Mouse (Mus musculus) embryonic facial prominence, embryonic 13.5 days (tissue): Measurements from ENCODE around the gene Birc3. TPM values are rescaled to one million over a fixed set of nuclear protein-coding genes. Genes with fewer than 3 reads are reported as not detected.
"Not testable (repeated sequence)": the region's sequence is repeated elsewhere in the genome, so short reads cannot be mapped to it uniquely, and the experiment has no call there.

Source experiments
- ATAC-seq: fragments of 200-750 bp; cut with Nextera tagmentation; 2 replicates; pipeline ENCODE4 v1.8.0; 2017; ENCODE audit warnings: low read depth; ENCODE audit not compliant: insufficient number of reproducible peaks, insufficient read depth, low FRiP score, low TSS enrichment
- H3K27ac ChIP-seq: fragments of 300-500 bp; sonication (generic); 2 replicates; pipeline ENCODE4 v1.5.1; 2015; ENCODE audit warnings: moderate library complexity, mild to moderate bottlenecking, inconsistent platforms
- H3K27me3 ChIP-seq: fragments of 300-500 bp; sonication (generic); 2 replicates; pipeline ENCODE4 v1.6.1; 2015; ENCODE audit warnings: mild to moderate bottlenecking, inconsistent platforms
- H3K36me3 ChIP-seq: fragments of 300-500 bp; sonication (generic); 2 replicates; pipeline ENCODE4 v1.6.1; 2015; ENCODE audit warnings: mild to moderate bottlenecking, inconsistent platforms
- H3K4me1 ChIP-seq: fragments of 300-500 bp; sonication (generic); 2 replicates; pipeline ENCODE4 v1.6.1; 2015; ENCODE audit warnings: inconsistent platforms
- H3K4me2 ChIP-seq: fragments of 300-500 bp; sonication (generic); 2 replicates; pipeline ENCODE4 v1.6.1; 2015; ENCODE audit warnings: moderate library complexity, mild to moderate bottlenecking, inconsistent platforms
- H3K4me3 ChIP-seq: fragments of 300-500 bp; sonication (generic); 2 replicates; pipeline ENCODE4 v1.5.1; 2015; ENCODE audit warnings: mild to moderate bottlenecking, inconsistent platforms
- H3K9ac ChIP-seq: fragments of 300-500 bp; sonication (generic); 2 replicates; pipeline ENCODE4 v1.6.1; 2015; ENCODE audit warnings: mild to moderate bottlenecking, inconsistent platforms
- H3K9me3 ChIP-seq: fragments of 300-500 bp; sonication (generic); 2 replicates; pipeline ENCODE4 v1.6.1; 2016; ENCODE audit warnings: inconsistent platforms
- WGBS: fragments of 180-500 bp; shearing (Covaris S2); methylation state at CpG from one replicate; pipeline ENCODE4 v1.1.7; 2015; ENCODE audit warnings: mixed read lengths; 5-methylcytosine and 5-hydroxymethylcytosine counted together
- polyA plus RNA-seq: library from polyadenylated mRNA; unstranded; fragments of >200 nt; fragmentation: Nextera tagmentation; extraction: Ambion mirVana; gene quantifications from 2 replicates; pipeline ENCODE4 v1.2.1, GENCODE M21; 2015

Gene Birc3
- polyA plus RNA-seq: 14.1 and 15.6 TPM in 2 replicates

GRCm38 (mm10) chr9:7872775-7873439 is at the start of gene Birc3:
Gene Birc3, minus strand, starts transcription at chr9:7873186.
- peak; percentile 79 for ATAC-seq
- no peaks in the 10 kb centered on the region for H3K9me3 ChIP-seq
- H3K27me3 ChIP-seq: no peaks in the 10 kb centered on the region
- peak within 1 kb of the TSS; percentile 82 for H3K9ac ChIP-seq
- H3K4me3 ChIP-seq: peak within 1 kb of the TSS; percentile 65
- H3K36me3 ChIP-seq: peaks cover under 1% of the 10 kb centered on the region; the same call in 1 of the 2 replicates
- H3K27ac ChIP-seq: peak within 1 kb of the TSS; percentile 87
- H3K4me1 ChIP-seq: peaks cover 11% of the 10 kb centered on the region; the same call in 1 of the 2 replicates
- WGBS: 2% methylated on average over 26 of the region's 26 CpGs
- H3K4me2 ChIP-seq: peak within 1 kb of the TSS; percentile 82

GRCm38 (mm10) chr9:7914925-7915324 is 41.9 kb upstream of the Birc3 start:
- H3K36me3 ChIP-seq: no peaks in the 10 kb centered on the region
- no peak overlapping the region for H3K9ac ChIP-seq
- H3K27ac ChIP-seq: no peak overlapping the region
- WGBS: 59% methylated on average over 8 of the region's 8 CpGs
- peak overlapping the region; percentile 57 for H3K4me2 ChIP-seq
- no peak for ATAC-seq
- no peaks in the 10 kb centered on the region for H3K27me3 ChIP-seq
- H3K4me1 ChIP-seq: peaks cover 12% of the 10 kb centered on the region; the same call in 1 of the 2 replicates
- no peak overlapping the region for H3K4me3 ChIP-seq
- H3K9me3 ChIP-seq: no peaks in the 10 kb centered on the region

- Histone ChIP-seq H3K27ac (no peak overlapping the region), H3K27me3 (no peaks in the 10 kb centered on the region), H3K4me1 (peaks cover 12% of the 10 kb centered on the region; the same call in 1 of the 2 replicates), H3K4me3 (peak overlapping the region; percentile 27), H3K36me3 (no peaks in the 10 kb centered on the region), H3K4me2 (peak overlapping the region; percentile 57), H3K9me3 (no peaks in the 10 kb centered on the region), H3K9ac (peak overlapping the region; percentile 46; the same call in 1 of the 2 replicates)
- peak; percentile 82; the same call in 1 of the 2 replicates for ATAC-seq
- 2% methylated on average over 11 of the region's 11 CpGs for WGBS
Measured at GRCm38 (mm10) chr9:7914487-7914886, 41.5 kb upstream of the Birc3 start.

- Histone ChIP-seq H3K4me3 (peak overlapping the region; percentile 27), H3K4me1 (peaks cover 12% of the 10 kb centered on the region; the same call in 1 of the 2 replicates), H3K27me3 (no peaks in the 10 kb centered on the region), H3K4me2 (peak overlapping the region; percentile 57), H3K36me3 (no peaks in the 10 kb centered on the region), H3K9ac (0 out of 2 replicates have a peak overlapping the region, but pooled peaks have one; percentile 46), H3K27ac (no peak overlapping the region), H3K9me3 (no peaks in the 10 kb centered on the region)
- 40% methylated on average over 19 of the region's 19 CpGs for WGBS
- no peak for ATAC-seq
Measured at GRCm38 (mm10) chr9:7913953-7914352, 41.0 kb upstream of the Birc3 start.

GRCm38 (mm10) chr9:7907351-7907985 is 34.5 kb upstream of the Birc3 start:
- Histone ChIP-seq H3K9me3 (no peaks in the 10 kb centered on the region), H3K27me3 (no peaks in the 10 kb centered on the region), H3K9ac (no peak overlapping the region)

GRCm38 (mm10) chr9:7906564-7906963 is 33.6 kb upstream of the Birc3 start:
- no peak overlapping the region for H3K27ac ChIP-seq
- H3K36me3 ChIP-seq: no peaks in the 10 kb centered on the region
- H3K4me1 ChIP-seq: peaks cover 16% of the 10 kb centered on the region
- ATAC-seq: no peak
- no peak overlapping the region for H3K4me3 ChIP-seq
- no peaks in the 10 kb centered on the region for H3K9me3 ChIP-seq
- H3K9ac ChIP-seq: no peak overlapping the region
- H3K27me3 ChIP-seq: no peaks in the 10 kb centered on the region
- no peak overlapping the region for H3K4me2 ChIP-seq
- 77% methylated on average over 1 of the region's 1 CpGs for WGBS

More at GRCm38 (mm10) chr9:7907351-7907985, 34.5 kb upstream of the Birc3 start:
- H3K36me3 ChIP-seq: no peaks in the 10 kb centered on the region
- no peak overlapping the region for H3K4me3 ChIP-seq
- no peak overlapping the region for H3K4me2 ChIP-seq
- peaks cover 10% of the 10 kb centered on the region for H3K4me1 ChIP-seq
- ATAC-seq: no peak
- no peak overlapping the region for H3K27ac ChIP-seq
- 77% methylated on average over 2 of the region's 2 CpGs for WGBS

GRCm38 (mm10) chr9:7903825-7904224 is 30.8 kb upstream of the Birc3 start:
- Histone ChIP-seq H3K27ac (no peak overlapping the region), H3K4me3 (no peak overlapping the region)

GRCm38 (mm10) chr9:7903262-7903661 is 30.3 kb upstream of the Birc3 start:
- peaks cover 16% of the 10 kb centered on the region for H3K4me1 ChIP-seq
- no peaks in the 10 kb centered on the region for H3K36me3 ChIP-seq
- H3K9me3 ChIP-seq: no peaks in the 10 kb centered on the region
- WGBS: 74% methylated on average over 2 of the region's 2 CpGs
- H3K4me3 ChIP-seq: no peak overlapping the region
- no peak for ATAC-seq
- no peak overlapping the region for H3K9ac ChIP-seq
- H3K4me2 ChIP-seq: no peak overlapping the region
- no peak overlapping the region for H3K27ac ChIP-seq
- no peaks in the 10 kb centered on the region for H3K27me3 ChIP-seq

More at GRCm38 (mm10) chr9:7903825-7904224, 30.8 kb upstream of the Birc3 start:
- Histone ChIP-seq H3K4me2 (no peak overlapping the region), H3K4me1 (peaks cover 16% of the 10 kb centered on the region), H3K9me3 (no peaks in the 10 kb centered on the region), H3K36me3 (no peaks in the 10 kb centered on the region), H3K27me3 (no peaks in the 10 kb centered on the region), H3K9ac (no peak overlapping the region)
- ATAC-seq: no peak
- 40% methylated on average over 5 of the region's 5 CpGs for WGBS

- peaks cover 16% of the 10 kb centered on the region for H3K4me1 ChIP-seq
- no peak overlapping the region for H3K4me2 ChIP-seq
- no peak overlapping the region for H3K9ac ChIP-seq
- no peaks in the 10 kb centered on the region for H3K36me3 ChIP-seq
- H3K9me3 ChIP-seq: no peaks in the 10 kb centered on the region
- no peak overlapping the region for H3K4me3 ChIP-seq
- ATAC-seq: no peak
- H3K27me3 ChIP-seq: no peaks in the 10 kb centered on the region
- 11% methylated on average over 7 of the region's 7 CpGs for WGBS
- no peak overlapping the region for H3K27ac ChIP-seq
Measured at GRCm38 (mm10) chr9:7902311-7902710, 29.3 kb upstream of the Birc3 start.

GRCm38 (mm10) chr9:7900965-7901364 is 28.0 kb upstream of the Birc3 start:
- Histone ChIP-seq H3K4me1 (peaks cover 16% of the 10 kb centered on the region), H3K4me2 (no peak overlapping the region), H3K9me3 (no peaks in the 10 kb centered on the region), H3K4me3 (no peak overlapping the region), H3K9ac (no peak overlapping the region), H3K27ac (no peak overlapping the region), H3K36me3 (no peaks in the 10 kb centered on the region), H3K27me3 (no peaks in the 10 kb centered on the region)
- no peak for ATAC-seq
- WGBS: 79% methylated on average over 8 of the region's 8 CpGs

- Histone ChIP-seq H3K9me3 (no peaks in the 10 kb centered on the region), H3K4me3 (no peak overlapping the region), H3K9ac (no peak overlapping the region), H3K27me3 (no peaks in the 10 kb centered on the region), H3K4me2 (no peak overlapping the region), H3K36me3 (no peaks in the 10 kb centered on the region), H3K4me1 (peaks cover 6% of the 10 kb centered on the region), H3K27ac (no peak overlapping the region)
- ATAC-seq: no peak
- WGBS: under 1% methylated on average over 3 of the region's 3 CpGs
Measured at GRCm38 (mm10) chr9:7897502-7897901, 24.5 kb upstream of the Birc3 start.

GRCm38 (mm10) chr9:7891796-7892195 is 18.8 kb upstream of the Birc3 start:
- 92% methylated on average over 1 of the region's 1 CpGs for WGBS
- H3K36me3 ChIP-seq, H3K9me3 ChIP-seq, H3K27me3 ChIP-seq, H3K4me1 ChIP-seq, H3K27ac ChIP-seq, H3K4me2 ChIP-seq, H3K9ac ChIP-seq, ATAC-seq, H3K4me3 ChIP-seq: not testable (repeated sequence)
